Mouse (Mus musculus): Measurements from ENCODE around the gene Nrp1.

DNA sequence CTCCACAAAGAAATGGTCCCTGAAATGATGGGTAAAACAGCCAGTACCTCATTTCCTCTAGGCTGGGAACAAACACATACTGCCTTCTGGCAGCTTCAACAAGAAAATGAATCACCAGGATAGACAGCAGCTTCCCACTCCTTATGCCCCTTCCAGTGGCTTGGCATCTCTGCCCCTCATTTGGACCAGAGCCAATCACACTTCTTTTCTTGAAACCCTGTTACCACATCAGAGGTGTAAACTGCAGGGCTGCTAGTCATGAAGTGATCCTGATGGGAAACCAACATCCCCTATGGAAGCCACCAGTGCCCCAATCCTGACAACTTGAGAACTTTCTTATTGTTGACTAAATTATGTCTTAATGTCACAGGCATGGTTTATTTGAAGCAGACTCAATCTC, 150.3 kb downstream of the Nrp1 start:
- TF ChIP-seq GATA1 (IDR thresholded peaks at IDR 0.05; ENCODE audit: borderline replicate concordance, low read length), result no peak
- no peak for TF ChIP-seq FLI1 (IDR thresholded peaks at IDR 0.05; ENCODE audit: low read length)

Data from megakaryocyte, embryonic 14.5 days (primary cell).